Mouse (Mus musculus) A20 (cell line): ENCODE measurements around the gene Sars2.
A peak's percentile ranks its signal among the peaks of the same experiment; 100 is the strongest.

Experiments used
- DNase-seq: peaks from one replicate; pipeline ENCODE4 v3.0.0-alpha.2; 2011; ENCODE audit warnings: low read depth, low spot score

Gene Sars2

DNA sequence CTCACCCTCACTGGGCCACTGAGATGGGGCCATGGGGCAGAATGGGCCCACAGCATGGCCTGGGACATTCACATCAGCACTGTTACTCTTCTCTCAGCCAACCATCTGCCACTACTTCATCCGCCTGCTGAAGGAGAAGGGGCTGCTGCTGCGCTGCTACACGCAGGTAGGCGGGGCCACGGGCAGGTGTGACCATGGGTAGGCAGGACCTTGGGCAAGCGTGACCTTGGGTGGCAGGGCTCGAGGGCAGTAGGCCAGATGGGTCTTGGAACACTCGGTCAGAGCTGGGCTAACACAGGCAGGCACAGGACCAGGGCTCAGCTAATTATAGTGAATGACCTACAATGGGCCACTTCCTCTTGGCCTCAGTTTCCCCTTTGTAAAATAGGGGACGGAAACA, 37.0 kb downstream of the Sars2 start:
- DNase-seq = no peak

DNA sequence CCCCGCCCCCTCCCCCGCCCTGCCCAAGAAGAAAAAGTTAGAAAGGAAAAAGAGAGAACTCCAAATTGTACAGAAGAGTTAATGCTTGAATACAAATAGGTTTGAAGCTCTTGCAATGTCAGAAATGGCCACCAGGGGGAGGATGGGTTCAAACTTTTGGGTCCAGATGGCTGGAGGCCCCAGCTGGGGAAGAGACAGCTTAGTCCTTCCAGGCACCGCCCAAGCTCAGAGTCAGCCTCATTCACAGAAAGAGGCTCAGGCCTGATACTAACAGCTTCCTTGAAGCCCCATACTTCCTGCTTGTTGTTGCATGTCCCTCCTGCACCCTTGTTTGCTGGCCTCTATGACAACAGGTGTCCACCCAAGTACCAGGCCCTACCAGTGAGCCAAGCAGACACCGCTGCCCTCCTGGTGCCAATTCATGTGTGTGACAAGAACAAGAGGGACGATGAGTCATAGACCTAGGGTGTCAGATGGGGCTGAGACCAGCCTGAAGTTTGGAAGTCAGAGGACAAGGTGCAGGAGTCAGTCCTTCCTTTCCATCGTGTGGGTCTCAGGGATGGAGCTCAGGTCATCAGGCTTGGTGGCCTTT, 38.4 kb downstream of the Sars2 start:
- peak; percentile 87 for DNase-seq

GRCm38 (mm10) chr7:28780857-28781256, 39.1 kb downstream of the Sars2 start:
- no peak for DNase-seq

GRCm38 (mm10) chr7:28781261-28781663, 39.5 kb downstream of the Sars2 start:
- no peak for DNase-seq

- no peak for DNase-seq
Observed at GRCm38 (mm10) chr7:28785161-28785560, 43.4 kb downstream of the Sars2 start.

DNA sequence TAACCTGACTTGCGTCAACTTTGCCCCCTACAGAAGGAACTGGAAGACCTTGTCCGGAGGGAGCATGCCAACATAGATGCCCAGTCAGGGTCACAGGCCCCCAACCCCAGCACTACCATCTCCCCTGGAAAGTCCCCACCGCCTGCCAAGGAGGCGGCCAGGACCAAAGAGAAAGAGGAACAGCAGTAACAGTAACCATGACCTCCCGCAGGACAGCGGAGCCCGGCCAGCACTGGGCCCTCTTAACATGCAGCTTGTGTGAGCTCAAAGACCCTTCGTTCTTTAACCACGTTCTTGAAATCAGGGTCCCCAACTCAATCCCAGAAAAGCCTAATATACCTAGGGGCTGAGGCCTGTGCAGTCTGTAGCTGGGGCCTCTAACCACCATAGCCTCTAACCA, 46.1 kb downstream of the Sars2 start:
- DNase-seq = peak; percentile 53

DNA sequence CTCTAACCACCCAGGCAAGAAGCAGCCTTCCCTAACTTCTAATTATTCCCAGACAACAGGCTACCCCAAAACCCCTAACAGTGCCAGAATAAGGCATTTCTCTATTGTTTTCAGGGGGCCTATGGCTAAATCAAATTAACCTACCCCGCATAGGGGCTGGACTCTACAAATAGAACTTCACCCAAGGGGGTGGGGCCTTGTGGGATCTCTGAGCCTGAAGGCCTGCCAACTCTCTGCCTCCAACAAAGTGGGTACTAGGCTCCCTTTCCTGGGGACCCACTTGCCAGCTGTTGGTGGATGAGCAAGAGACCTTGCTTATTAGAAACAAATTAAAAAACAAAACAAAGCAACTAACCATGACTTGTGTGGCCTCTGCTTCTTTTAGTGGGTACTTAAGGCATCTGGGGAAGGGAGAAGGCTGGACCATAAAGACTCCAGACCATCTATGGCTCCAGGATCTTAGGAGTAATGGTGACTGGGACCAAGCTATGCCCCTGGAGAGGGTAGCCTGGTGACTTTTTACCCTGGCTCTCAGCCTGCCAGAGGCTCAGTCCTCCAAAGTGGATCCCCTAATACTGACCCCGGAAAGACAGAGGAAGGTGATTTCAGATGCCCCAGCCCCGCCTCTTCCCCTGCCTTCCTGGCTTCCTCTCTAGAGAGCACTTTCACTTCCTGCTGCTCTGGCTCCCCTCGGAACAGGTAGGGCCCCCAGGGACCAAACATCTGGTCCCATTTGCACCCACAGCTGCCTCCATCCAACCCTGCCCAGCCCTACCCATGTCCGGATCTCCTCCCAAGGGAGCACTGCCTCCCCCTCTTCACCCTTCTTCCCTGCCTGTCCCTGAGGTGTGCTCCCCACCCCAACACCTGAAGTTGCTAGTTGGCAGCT, 46.8 kb downstream of the Sars2 start, which contains the start of gene Rinl:
TSS of gene Rinl (plus strand) at position 663 of the 889 bp plus-strand sequence.
- peak; percentile 96 for DNase-seq

DNA sequence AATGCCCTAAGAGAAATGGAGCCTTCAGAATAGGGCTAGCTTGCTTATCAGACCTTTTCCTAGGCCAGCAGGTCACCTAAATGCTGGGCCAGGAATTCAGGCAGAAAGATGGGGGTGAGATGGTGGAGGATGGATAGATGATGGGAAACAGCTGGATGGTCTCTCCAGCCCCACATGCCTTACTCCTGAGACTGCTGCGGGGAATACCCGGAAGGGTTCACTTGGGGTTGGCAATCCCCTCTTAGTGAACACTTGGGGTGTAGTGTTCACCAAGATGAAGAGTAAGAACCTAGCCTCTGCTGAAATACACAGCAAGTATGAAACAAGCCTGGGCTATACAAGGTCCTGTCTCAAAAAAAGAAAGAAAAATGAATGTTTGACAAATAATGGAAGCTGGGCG, 47.4 kb downstream of the Sars2 start:
- DNase-seq = no peak

- DNase-seq = no peak
Observed at GRCm38 (mm10) chr7:28790066-28790806, 48.4 kb downstream of the Sars2 start.

DNA sequence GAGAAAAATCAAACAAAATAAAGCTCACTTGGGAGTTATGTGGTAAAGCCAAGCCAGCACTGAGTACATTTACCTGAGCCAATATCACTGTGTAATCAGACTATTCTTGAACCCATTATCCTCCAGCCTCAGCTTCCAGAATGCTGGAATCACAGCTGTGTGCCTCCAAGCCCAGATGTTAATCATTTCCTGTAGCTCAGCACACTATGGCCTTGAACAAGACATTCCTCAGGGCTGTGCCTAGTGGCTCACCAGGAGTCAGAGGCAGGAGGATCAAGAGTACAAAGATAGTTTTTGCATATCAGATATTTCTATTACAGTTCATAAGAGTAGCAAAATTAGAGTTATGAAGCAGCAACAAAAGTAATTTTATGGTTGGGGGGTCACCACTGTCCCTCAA, 49.9 kb downstream of the Sars2 start:
- no peak for DNase-seq

GRCm38 (mm10) chr7:28792391-28793185, 50.8 kb downstream of the Sars2 start:
- peak; percentile 32 for DNase-seq

- peak; percentile 73 for DNase-seq
Observed at GRCm38 (mm10) chr7:28793834-28794233, 52.0 kb downstream of the Sars2 start.

- no peak for DNase-seq
Observed at GRCm38 (mm10) chr7:28794496-28794895, 52.7 kb downstream of the Sars2 start.

GRCm38 (mm10) chr7:28795832-28796231, 54.0 kb downstream of the Sars2 start:
- peak; percentile 87 for DNase-seq

GRCm38 (mm10) chr7:28796562-28796975, 54.8 kb downstream of the Sars2 start:
- DNase-seq = peak; percentile 93

DNA sequence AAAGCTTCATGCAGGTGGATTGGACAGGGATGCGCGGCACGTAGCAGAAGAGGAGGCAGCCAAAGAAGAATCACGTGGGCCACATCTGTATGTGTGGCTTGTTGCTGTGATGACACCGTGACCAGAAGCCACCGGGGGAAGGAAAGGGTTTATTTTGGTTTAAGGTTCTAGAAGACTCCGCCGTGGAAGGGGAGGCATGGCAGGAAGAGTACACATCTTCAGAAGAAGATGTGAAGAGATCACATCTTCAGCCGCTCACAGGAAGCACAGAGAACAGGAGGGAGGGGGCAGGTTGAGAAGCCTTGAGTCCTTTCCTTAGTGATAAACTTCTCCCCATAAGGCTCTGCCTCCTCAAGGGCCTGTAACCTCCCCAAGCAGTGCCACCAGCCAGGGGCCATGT, 58.2 kb downstream of the Sars2 start:
- no peak for DNase-seq

DNA sequence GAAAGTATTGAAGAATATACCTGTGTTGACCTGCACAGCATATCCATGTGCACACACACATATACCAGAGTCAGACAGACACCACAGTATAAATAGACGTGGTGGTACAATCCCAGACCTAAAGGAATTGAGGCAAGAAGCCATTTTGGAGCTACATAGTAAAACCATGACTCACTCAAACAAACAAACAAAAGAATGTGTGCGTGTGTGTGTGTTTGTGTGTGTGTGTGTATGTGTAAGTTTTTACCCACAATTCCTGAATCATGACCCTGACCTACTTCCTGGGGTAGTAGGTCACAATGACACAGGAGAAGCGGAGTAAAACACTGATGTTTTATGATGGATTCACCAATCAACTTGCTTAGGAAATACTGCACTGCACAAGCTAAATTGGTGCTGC, 59.7 kb downstream of the Sars2 start:
- DNase-seq = no peak

- DNase-seq = no peak
Observed at GRCm38 (mm10) chr7:28801901-28802670, 60.3 kb downstream of the Sars2 start.

DNA sequence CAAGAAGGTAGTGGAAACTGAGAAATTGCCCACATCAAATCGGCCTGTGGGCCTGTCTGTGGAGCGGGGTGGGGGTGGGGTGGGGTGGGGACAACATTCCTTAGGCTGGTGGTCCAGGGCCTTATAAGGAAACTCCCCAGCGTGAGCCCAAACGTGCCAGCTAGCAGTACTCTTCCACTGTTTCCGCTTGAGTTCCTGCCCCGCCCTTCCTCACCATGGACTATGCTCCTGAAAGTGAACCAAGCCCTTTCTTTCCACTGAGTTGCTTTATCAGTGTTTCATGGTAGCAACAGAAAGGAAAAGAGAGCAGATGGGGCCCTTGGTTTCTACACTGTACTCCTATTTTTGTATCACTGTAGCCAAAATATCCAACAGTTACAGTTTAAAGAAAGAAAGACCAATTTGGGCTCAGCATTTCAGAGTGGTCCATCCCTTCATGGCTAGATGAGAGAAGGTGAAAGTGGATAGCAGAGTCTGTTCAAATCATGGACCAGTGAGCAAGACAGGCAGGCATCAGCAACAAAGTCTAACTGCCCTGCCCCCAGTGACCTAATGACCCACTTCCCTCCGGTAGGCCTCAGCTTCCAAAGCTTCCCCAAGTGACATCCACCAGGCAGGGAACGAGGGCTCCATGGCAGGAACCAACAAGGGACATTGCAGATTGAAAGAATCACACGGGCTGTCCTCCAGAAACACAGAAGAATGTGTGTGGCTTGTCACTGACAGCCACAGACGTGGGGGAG, 61.2 kb downstream of the Sars2 start:
- DNase-seq = no peak
